Mouse (Mus musculus) thymus, postnatal 14 days (tissue): ENCODE data around the gene Gpr34.

ENCODE experiments used
- DNase-seq: peaks from one replicate; pipeline ENCODE4 v3.0.0; 2021

Gpr34 gene

GRCm38 (mm10) chrX:13673001-13673400 lies 41.1 kb downstream of the Gpr34 start:
- no peak for DNase-seq

GRCm38 (mm10) chrX:13681748-13682147 lies 49.9 kb downstream of the Gpr34 start:
- DNase-seq: no peak

- DNase-seq: no peak
Measured at GRCm38 (mm10) chrX:13686589-13686988, 54.7 kb downstream of the Gpr34 start.

- DNase-seq: no peak
Measured at GRCm38 (mm10) chrX:13688356-13688755, 56.5 kb downstream of the Gpr34 start.
